Mouse (Mus musculus) liver, postnatal 0 days (tissue): ENCODE measurements around the gene Prickle4.

Experiments used
- CTCF ChIP-seq: sonication (generic); IDR thresholded peaks from 2 replicates; pipeline ENCODE4 v1.5.1; 2016; ENCODE audit warnings: antibody characterized with exemption, low read depth
- EP300 ChIP-seq: IDR thresholded peaks from 2 replicates; pipeline ENCODE4 v1.6.1; 2016; ENCODE audit warnings: antibody characterized with exemption, low read depth, mild to moderate bottlenecking

DNA sequence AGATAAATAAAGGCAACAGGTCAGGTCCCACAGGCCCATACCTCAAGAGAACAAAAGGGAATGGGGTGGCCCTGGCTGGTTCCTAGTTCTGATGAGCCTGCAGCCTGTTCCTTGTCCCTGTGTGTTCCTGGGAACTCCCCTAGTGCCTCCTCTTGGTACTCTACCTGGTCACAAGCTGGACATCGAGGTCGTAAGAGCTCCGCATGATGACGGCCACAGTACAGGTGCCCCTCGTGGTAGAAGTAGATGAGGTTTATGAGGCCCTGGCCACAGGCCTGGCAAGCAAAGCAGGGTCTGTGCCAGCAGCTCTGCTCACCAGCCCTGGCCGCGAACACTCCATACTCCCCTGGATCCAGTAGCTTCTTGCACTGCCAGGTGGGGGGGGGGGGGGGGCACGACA, 4.6 kb downstream of the Prickle4 start:
- TF ChIP-seq CTCF (no peak), EP300 (no peak)
